Mouse (Mus musculus): ENCODE data around the gene Tap1.

- no peak for TF ChIP-seq CTCF (IDR thresholded peaks at IDR 0.05; ENCODE audit: low read depth)
- no peak for TF ChIP-seq EP300 (optimal IDR thresholded peaks at IDR 0.05)
These were observed 43.9 kb upstream of the Tap1 start for GRCm38 (mm10) chr17:34143461-34143860.

All from stomach, postnatal 0 days (tissue).